Mouse (Mus musculus) heart, adult 10 weeks (tissue): ENCODE results near the gene Snrpa1. TPM values are rescaled to one million over a fixed set of nuclear protein-coding genes. Genes with fewer than 3 reads are reported as not detected.

ENCODE experiments used
- polyA plus RNA-seq: library from polyadenylated mRNA; stranded (reverse); fragments of 350-450 nt; fragmentation: Illumina TruSeq; extraction: RNeasy Lipid Tissue Mini Kit (QIAGEN cat#74804); gene quantifications from one replicate; pipeline ENCODE4 v1.2.3, GENCODE M21; 2014; ENCODE audit warnings: low read depth, low replicate concordance

Gene Snrpa1
- polyA plus RNA-seq, result 22.9 TPM

DNA sequence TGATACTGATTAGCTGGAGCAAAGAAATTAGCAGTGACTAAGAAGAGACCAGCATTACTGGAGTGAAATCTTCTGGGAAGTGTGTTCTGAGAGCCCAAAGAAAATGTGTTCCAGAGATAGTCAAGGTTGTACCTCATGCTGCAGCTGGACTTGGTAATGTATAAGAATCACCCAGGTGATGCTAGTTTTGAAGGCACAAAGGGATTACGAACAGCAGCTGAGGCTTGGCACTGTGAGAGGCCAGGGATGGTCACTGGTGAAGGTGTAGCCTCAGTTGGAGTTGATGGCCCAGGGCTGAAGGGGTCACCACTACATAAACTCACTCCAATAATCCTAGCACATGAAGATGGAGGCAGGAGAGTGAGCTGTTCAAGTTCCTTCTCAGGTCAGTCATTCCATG, at the start of gene Snrpa1:
TSS of gene Snrpa1 (plus strand) at position 301 of the 400 bp plus-strand sequence.

DNA sequence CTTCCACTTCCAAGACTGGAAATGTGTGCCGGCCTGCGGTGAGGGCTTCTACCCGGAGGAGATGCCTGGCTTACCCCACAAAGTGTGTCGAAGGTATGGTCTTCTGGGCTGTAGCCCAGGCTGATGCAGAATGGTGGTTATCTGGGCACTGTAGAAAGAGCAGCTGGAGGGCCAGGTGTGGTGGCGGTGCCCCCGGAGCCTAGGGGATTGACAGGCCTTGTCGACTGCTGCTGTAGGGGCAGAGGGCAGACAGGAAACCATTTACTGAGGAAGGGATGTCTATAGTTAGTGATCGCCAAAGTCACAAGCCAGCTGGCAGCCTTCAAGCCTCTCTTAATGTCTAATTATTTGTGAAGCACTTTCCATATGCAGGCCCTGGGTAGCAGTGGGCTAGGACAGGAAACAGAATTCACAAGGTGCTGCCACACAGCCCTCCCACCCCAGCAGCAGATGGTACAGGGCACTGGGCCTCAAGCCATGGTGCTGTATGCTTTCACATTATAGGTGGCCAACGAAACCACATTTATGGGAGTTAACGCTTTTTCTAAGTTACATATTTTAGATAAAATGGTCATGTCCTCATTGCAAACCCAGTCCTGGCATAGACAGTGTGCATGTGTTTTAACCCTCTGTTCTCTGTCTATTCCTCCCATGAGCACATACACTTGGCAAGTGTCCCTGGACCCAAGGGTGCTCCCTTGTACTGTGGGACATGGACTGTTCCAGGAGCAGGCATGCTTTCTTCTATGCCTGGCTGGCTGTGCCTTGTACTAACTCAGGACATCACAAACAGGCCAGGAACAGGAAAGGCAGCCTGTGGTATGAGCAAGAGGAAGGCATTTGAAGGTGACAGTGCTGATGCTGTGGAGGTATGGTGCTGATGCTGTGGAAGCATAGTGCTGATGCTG, 15.0 kb upstream of the Snrpa1 start, which contains the start of gene Gm45213:
TSS of gene Gm45213 (plus strand) at position 51 of the 908 bp plus-strand sequence.

DNA sequence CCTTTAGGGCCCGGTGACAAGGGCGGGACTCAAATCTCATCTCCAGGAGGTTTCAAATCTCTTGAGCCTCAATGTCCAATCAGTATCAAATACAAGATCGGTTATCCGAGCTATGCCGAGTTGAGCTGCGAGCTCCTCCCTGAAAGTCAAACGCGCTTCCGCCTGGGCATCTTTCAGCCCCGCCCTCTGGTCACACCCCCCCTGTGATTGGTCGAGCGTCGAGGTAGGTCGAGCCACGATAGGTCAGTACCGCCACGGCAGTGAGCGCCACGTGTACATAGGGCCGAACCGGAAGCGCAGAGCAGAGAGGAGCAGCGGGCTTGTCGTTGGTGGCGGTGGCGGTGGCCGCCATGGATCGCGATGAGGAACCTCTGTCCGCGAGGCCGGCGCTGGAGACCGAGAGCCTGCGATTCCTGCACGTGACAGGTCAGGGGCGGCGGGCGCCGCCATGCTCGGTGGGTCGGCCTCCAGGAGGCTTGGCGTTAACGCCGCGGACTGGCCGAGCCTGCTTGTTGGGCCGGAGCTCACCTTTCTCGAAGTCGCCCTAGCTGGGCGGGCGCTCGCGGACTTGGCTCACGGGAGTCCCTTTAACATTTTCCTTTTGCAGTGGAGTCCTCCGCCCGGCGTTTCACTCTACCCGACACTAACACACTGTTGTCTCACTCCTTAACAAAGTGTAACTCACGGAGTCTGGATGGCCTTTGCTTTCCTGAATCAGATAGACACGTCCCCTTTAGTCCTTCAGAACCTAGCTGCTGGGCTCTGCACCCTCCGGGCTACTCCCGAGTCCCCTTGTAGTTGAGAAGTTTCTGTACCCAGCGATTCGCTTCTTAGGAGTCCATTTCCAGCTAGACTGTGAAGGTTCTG, 20.8 kb downstream of the Snrpa1 start, which contains the start of gene Selenos:
TSS of gene Selenos (plus strand) at position 286 of the 867 bp plus-strand sequence.

GRCm38 (mm10) chr7:66108961-66109854, 50.4 kb downstream of the Snrpa1 start, which contains the start of gene Chsy1:
Chsy1 (plus strand) TSS chr7:66109515.

Other genes with a start within 250 kb of the Snrpa1 start
- 36.4 TPM for gene Pcsk6, start 197.3 kb upstream of the Snrpa1 start, polyA plus RNA-seq
- gene Gm45213, start 15.4 kb upstream of the Snrpa1 start, polyA plus RNA-seq, result not detected
- 53.7 TPM for gene Selenos, start 20.6 kb downstream of the Snrpa1 start, polyA plus RNA-seq
- 7.3 TPM for gene Chsy1, start 50.5 kb downstream of the Snrpa1 start, polyA plus RNA-seq